Mouse (Mus musculus) forebrain, embryonic 11.5 days (tissue): Measurements from ENCODE around the gene Pxylp1. TPM values are rescaled to one million over a fixed set of nuclear protein-coding genes. Genes with fewer than 3 reads are reported as not detected.

Experiments used
- ATAC-seq: fragments of 200-750 bp; cut with Nextera tagmentation; replicated peaks from 2 replicates; pipeline ENCODE4 v1.8.0; 2017; ENCODE audit warnings: moderate TSS enrichment; ENCODE audit not compliant: low FRiP score
- DNase-seq: peaks from one replicate; pipeline ENCODE4 v3.0.0-alpha.2; 2017; ENCODE audit warnings: low spot score
- H3K27ac ChIP-seq: fragments of 300-500 bp; sonication (generic); 2 replicates; pipeline ENCODE4 v1.5.1; 2014; ENCODE audit warnings: low read depth, low read length
- H3K27me3 ChIP-seq: fragments of 300-500 bp; sonication (generic); 2 replicates; pipeline ENCODE4 v1.6.1; 2014; ENCODE audit warnings: mild to moderate bottlenecking, low read length, mixed read lengths; ENCODE audit not compliant: control insufficient read depth, insufficient read depth
- H3K36me3 ChIP-seq: fragments of 300-500 bp; sonication (generic); 2 replicates; pipeline ENCODE4 v1.6.1; 2014; ENCODE audit warnings: mild to moderate bottlenecking, low read length, moderate library complexity, mixed read lengths; ENCODE audit not compliant: control insufficient read depth, insufficient read depth
- H3K4me1 ChIP-seq: fragments of 300-500 bp; sonication (generic); replicated peaks from 2 replicates; pipeline ENCODE4 v1.6.1; 2014; ENCODE audit warnings: low read length, mixed read lengths; ENCODE audit not compliant: control insufficient read depth, insufficient read depth
- H3K4me2 ChIP-seq: fragments of 300-500 bp; sonication (generic); 2 replicates; pipeline ENCODE4 v1.6.1; 2014; ENCODE audit warnings: low read depth, mild to moderate bottlenecking, low read length, moderate library complexity, mixed read lengths; ENCODE audit not compliant: severe bottlenecking
- H3K4me3 ChIP-seq: fragments of 300-500 bp; sonication (generic); 2 replicates; pipeline ENCODE4 v1.5.1; 2014; ENCODE audit warnings: low read depth, low read length
- H3K9ac ChIP-seq: fragments of 300-500 bp; sonication (generic); 2 replicates; pipeline ENCODE4 v1.6.1; 2014; ENCODE audit warnings: low read length
- H3K9me3 ChIP-seq: fragments of 300-500 bp; sonication (generic); 2 replicates; pipeline ENCODE4 v1.6.1; 2016; ENCODE audit warnings: low read length, mixed read lengths; ENCODE audit not compliant: control insufficient read depth
- WGBS: fragments of 180-500 bp; shearing (Covaris S2); extraction: QIAGEN DNeasy Blood & Tissue Kit; methylation state at CpG from one replicate; pipeline ENCODE4 v1.1.7; 2014; 5-methylcytosine and 5-hydroxymethylcytosine counted together
- polyA plus RNA-seq: library from polyadenylated mRNA; unstranded; fragments of >200 nt; fragmentation: Nextera tagmentation; extraction: Ambion mirVana; gene quantifications from 2 replicates; pipeline ENCODE4 v1.2.1, GENCODE M21; 2014

Pxylp1 gene
- polyA plus RNA-seq, 1 experiment from 2014 or later = 34.0 TPM

DNA sequence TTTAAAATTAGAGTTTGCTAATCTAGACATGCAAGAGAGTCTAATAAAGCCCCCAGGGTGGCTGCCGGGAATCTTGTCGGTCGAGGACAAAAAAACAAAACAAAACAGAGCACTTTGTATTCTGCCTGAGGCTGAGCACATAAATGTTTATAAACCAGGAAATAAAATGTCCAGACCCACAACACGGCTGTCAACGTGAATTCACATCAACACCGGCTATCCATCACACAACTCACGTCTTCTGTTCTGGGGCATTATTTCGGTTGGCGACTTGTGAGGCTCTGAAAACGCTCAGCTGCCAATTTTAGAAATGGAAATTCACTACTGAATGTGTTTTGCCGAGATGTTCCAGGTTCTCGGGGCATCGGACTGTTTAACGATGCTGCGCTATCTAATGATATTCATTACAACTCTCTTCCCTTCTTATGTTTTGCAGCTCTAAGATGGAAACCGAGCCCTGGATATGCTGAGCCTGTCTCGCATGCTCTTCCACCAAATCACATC, 61.6 kb downstream of the Pxylp1 start:
- H3K9ac ChIP-seq = no peak overlapping the region
- H3K4me1 ChIP-seq = no peaks in the 10 kb centered on the region
- H3K27me3 ChIP-seq = no peaks in the 10 kb centered on the region
- no peak overlapping the region for H3K4me2 ChIP-seq
- ATAC-seq (no peak), DNase-seq (no peak)
- H3K27ac ChIP-seq = no peak overlapping the region
- 85% methylated on average over 17 of the region's 17 CpGs for WGBS
- no peaks in the 10 kb centered on the region; the same call in none of the 2 replicates for H3K36me3 ChIP-seq
- no peaks in the 10 kb centered on the region for H3K9me3 ChIP-seq
- H3K4me3 ChIP-seq = no peak overlapping the region

DNA sequence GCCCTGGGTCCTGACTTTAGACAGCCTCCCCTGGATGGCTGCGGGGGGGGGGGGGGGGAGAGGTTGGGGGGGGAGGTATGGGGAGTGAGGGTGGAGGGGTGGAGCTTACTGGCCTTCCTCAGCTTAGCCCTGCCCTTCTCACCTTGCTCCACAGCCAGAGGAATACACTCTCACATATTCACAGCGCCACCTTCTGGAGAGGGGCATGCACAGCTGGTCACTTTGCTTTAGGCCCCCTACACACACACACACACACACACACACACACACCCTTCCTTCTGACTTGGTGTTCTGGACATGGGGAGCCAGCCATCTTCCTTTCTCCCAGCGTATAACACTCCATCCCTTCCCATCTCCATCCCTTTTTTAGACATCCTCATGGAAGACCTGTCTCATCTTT, 62.8 kb downstream of the Pxylp1 start:
- Histone ChIP-seq H3K4me3 (no peak overlapping the region), H3K27ac (no peak overlapping the region), H3K4me1 (no peaks in the 10 kb centered on the region), H3K36me3 (no peaks in the 10 kb centered on the region; the same call in none of the 2 replicates), H3K4me2 (no peak overlapping the region), H3K9me3 (no peaks in the 10 kb centered on the region), H3K27me3 (no peaks in the 10 kb centered on the region), H3K9ac (no peak overlapping the region)
- ATAC-seq (no peak), DNase-seq (no peak)
- 87% methylated on average over 2 of the region's 3 CpGs for WGBS

DNA sequence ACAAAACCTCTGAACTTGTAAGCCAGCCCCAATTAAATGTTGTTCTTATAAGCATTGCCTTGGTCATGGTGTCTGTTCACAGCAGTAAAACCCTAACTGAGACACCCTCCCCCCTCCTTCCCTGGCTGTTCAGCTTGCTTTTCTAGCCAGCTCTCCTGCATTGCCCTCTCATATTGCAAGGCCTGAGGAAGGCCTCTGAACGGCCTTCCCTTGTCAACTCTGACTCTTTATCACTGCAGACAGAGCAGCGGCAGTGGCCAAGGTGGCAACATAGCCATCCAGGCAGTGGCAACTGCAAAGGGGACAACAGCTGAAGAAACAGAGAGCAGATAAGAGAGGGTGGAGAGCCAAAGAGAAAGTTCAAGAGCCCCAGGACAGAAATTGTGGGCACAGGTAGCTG, 64.4 kb downstream of the Pxylp1 start:
- 81% methylated on average over 2 of the region's 2 CpGs for WGBS
- no peaks in the 10 kb centered on the region for H3K4me1 ChIP-seq
- no peaks in the 10 kb centered on the region for H3K27me3 ChIP-seq
- H3K4me3 ChIP-seq = no peak overlapping the region
- no peak overlapping the region for H3K4me2 ChIP-seq
- no peak overlapping the region for H3K9ac ChIP-seq
- no peaks in the 10 kb centered on the region; the same call in none of the 2 replicates for H3K36me3 ChIP-seq
- H3K27ac ChIP-seq = no peak overlapping the region
- no peak for DNase-seq
- no peaks in the 10 kb centered on the region for H3K9me3 ChIP-seq
- no peak for ATAC-seq

DNA sequence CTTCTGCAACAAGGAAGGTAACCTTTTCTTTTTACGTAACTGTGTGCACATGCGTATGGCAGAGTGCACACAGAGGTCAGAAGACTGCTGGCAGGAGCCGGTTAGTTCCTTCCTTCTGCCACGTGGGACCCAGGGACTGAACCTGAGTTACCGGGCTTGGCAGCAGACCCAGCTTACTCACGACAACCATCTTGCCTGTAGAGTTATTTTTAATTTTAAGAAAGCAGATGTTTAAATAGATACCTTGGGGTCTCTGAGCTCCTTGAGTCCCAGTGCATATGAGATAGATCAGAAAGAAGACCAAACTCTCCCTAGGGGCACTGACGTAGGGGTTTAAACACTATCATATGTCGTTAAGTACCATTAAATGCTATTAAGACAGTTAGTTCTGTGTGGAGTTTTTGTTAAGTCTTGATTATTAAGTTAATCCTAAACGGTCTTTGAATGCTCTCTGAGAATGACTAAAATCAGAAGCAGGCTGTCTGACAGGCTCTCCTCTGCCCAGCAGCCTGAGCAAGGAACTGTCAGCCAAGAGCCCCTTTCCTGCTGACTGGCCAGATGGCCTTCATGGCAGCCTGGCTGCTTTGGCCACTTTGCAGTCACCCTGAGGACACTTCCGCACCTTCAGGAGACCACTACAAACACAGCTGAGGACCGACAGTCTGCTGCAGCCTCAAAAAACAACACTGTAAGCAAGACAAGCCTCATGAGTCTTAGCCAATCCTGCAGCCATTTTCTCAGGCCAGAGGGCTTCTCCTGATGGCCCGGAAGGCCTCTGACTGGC, 65.3 kb downstream of the Pxylp1 start:
- Histone ChIP-seq H3K4me3 (no peak overlapping the region), H3K9me3 (no peaks in the 10 kb centered on the region), H3K27ac (no peak overlapping the region), H3K9ac (no peak overlapping the region), H3K27me3 (no peaks in the 10 kb centered on the region), H3K36me3 (no peaks in the 10 kb centered on the region; the same call in none of the 2 replicates), H3K4me2 (no peak overlapping the region), H3K4me1 (no peaks in the 10 kb centered on the region)
- no peak for ATAC-seq
- 81% methylated on average over 12 of the region's 12 CpGs for WGBS
- no peak for DNase-seq

DNA sequence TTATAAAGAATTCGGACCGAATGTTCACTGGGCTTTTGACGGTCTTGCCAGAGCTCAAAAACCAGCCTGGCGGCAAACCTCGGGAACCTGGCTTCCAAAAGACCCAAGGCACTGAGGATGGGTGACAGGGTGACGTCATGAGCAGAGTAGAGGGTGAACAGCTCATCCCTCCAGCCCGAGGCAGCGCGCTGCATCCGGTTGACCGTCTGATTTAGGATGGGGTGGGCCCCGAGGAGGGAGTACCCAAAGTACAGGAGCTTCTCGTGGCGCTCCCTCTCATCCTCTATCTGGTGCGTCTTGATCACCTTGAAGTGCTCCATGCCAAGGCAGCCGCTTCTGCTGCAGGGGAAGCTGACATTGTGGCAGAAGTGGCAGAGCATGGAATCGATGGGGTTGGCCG, 67.6 kb downstream of the Pxylp1 start:
- DNase-seq = no peak
- no peak for ATAC-seq
- Histone ChIP-seq H3K4me2 (no peak overlapping the region), H3K4me1 (no peaks in the 10 kb centered on the region), H3K4me3 (no peak overlapping the region), H3K9me3 (no peaks in the 10 kb centered on the region), H3K27ac (no peak overlapping the region), H3K9ac (no peak overlapping the region), H3K36me3 (no peaks in the 10 kb centered on the region; the same call in none of the 2 replicates), H3K27me3 (no peaks in the 10 kb centered on the region)
- 96% methylated on average over 18 of the region's 18 CpGs for WGBS

DNA sequence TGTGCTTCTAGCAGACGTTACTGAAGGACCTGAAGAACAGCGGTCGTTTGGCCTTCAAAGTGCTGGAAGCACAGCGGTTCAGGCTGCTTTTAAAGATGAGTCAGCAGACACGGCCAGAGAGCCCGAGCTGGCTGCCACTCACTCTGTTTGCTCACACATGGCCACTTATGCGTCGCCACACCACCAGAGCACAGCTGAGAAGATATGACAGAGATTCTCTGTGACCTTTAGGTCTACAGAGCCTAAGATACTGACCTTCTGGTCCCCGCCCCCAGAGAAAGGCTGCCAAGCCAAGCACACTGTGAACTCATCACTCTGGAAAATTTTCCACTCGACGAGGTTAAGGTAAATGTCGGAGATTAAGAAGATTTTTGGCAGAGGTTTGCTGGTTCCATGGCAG, 68.4 kb downstream of the Pxylp1 start:
- Histone ChIP-seq H3K4me2 (no peak overlapping the region), H3K9me3 (no peaks in the 10 kb centered on the region), H3K27ac (no peak overlapping the region), H3K4me1 (no peaks in the 10 kb centered on the region), H3K9ac (no peak overlapping the region), H3K27me3 (no peaks in the 10 kb centered on the region), H3K4me3 (no peak overlapping the region), H3K36me3 (no peaks in the 10 kb centered on the region; the same call in none of the 2 replicates)
- DNase-seq (no peak), ATAC-seq (no peak)
- 89% methylated on average over 12 of the region's 12 CpGs for WGBS

DNA sequence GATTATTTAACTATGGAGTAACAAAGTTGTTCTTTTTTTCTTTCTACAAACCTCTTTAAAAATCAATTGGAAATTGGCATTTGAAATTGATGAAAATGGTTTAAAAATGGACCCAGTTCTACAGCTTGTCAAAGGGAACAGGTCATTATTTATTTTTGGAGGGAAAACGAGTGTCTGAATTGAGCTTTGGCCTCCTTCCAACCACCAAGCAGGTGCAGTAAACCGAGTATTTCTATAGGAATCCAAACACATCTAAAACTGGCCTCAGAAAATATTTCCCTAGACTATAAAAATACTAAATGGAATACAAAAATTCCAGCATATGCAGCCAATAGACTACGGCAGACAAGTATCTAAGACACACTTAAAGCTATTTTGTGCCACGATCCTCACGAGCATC, 68.9 kb downstream of the Pxylp1 start:
- H3K4me1 ChIP-seq = no peaks in the 10 kb centered on the region
- H3K4me3 ChIP-seq = no peak overlapping the region
- H3K4me2 ChIP-seq = no peak overlapping the region
- ATAC-seq (no peak), DNase-seq (no peak)
- no peak overlapping the region for H3K27ac ChIP-seq
- no peak overlapping the region for H3K9ac ChIP-seq
- no peaks in the 10 kb centered on the region; the same call in none of the 2 replicates for H3K36me3 ChIP-seq
- H3K9me3 ChIP-seq = no peaks in the 10 kb centered on the region
- WGBS = 90% methylated on average over 5 of the region's 5 CpGs
- no peaks in the 10 kb centered on the region for H3K27me3 ChIP-seq

DNA sequence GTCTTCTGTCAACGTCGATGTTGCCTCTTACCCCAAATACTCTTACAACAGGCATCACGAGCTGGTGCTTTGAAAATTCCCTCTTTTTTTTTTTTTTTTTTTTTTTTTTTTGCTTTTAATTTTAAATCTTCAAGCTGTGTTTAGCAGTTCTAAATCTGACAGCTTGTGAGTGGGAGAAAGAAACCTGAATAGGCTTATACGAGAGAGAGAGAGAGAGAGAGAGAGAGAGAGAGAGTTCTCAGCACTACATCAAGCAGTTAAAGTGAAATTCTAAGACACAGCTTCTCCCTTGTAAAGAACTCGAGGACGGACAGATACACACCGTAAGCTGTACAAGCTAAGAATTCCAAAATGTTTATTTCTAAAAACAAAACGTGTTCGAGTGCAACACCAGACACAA, 69.5 kb downstream of the Pxylp1 start:
- 87% methylated on average over 9 of the region's 9 CpGs for WGBS
- Histone ChIP-seq H3K27ac (no peak overlapping the region), H3K9me3 (no peaks in the 10 kb centered on the region), H3K36me3 (no peaks in the 10 kb centered on the region; the same call in none of the 2 replicates), H3K4me3 (no peak overlapping the region), H3K4me2 (no peak overlapping the region), H3K4me1 (no peaks in the 10 kb centered on the region), H3K27me3 (no peaks in the 10 kb centered on the region), H3K9ac (no peak overlapping the region)
- DNase-seq (no peak), ATAC-seq (no peak)
